Mouse (Mus musculus) erythroblast, adult 5-6 weeks (primary cell): ENCODE results near the gene Slc29a2. TPM values are rescaled to one million over a fixed set of nuclear protein-coding genes. Genes with fewer than 3 reads are reported as not detected.

Experiments used
- ATAC-seq: replicated peaks from 2 replicates; pipeline ENCODE4 v1.8.0; 2016; ENCODE audit warnings: moderate number of reproducible peaks, mild to moderate bottlenecking, moderate TSS enrichment, inconsistent platforms; ENCODE audit not compliant: poor library complexity, low FRiP score, severe bottlenecking
- total RNA-seq, 2 experiments: library from RNA; stranded (forward) in 1 of 2; stranded (reverse) in 1 of 2; fragments of 150-400 nt in 1 of 2; fragments of 200-764, 138-1000 nt in 1 of 2; gene quantifications; 2 replicates each; pipeline versions ENCODE4 v1.2.3 to v1.2.4; 2015 to 2017; ENCODE audit warnings: low replicate concordance in 2 of 2

Gene Slc29a2
- total RNA-seq, 2 experiments from 2014 or later = not detected

GRCm38 (mm10) chr19:5053909-5054308, 30.2 kb downstream of the Slc29a2 start:
- ATAC-seq = 0 out of 2 replicates have a peak, but pooled peaks have one; percentile 57

- ATAC-seq = 0 out of 2 replicates have a peak, but pooled peaks have one; percentile 34
Measured at GRCm38 (mm10) chr19:5056251-5056650, 32.6 kb downstream of the Slc29a2 start.

GRCm38 (mm10) chr19:5057876-5058775, 34.5 kb downstream of the Slc29a2 start:
- ATAC-seq = no peak

GRCm38 (mm10) chr19:5058801-5059771, 35.4 kb downstream of the Slc29a2 start:
- ATAC-seq = no peak

GRCm38 (mm10) chr19:5060365-5061330, 37.0 kb downstream of the Slc29a2 start:
- ATAC-seq = no peak

GRCm38 (mm10) chr19:5062041-5062440, 38.4 kb downstream of the Slc29a2 start:
- ATAC-seq = no peak

DNA sequence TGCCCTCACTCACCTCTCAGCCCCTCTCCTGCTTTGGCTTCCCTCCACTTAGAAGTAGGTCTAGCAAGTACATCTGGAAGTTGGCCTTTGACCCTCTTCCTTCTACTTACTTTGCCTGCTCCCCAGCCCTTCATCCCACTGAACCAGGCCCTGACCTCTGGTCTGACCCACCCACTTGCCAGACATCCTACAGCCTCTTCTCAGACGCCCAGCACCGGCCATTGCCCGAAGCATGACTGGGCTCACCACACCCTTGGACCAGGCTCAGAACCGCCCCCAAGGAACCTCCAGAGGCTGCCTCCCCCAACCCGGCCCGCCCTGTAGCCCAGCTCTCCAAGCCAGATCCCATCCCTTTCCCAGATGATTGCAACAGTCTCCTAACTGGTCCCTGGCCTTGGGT, 38.8 kb downstream of the Slc29a2 start:
- no peak for ATAC-seq

DNA sequence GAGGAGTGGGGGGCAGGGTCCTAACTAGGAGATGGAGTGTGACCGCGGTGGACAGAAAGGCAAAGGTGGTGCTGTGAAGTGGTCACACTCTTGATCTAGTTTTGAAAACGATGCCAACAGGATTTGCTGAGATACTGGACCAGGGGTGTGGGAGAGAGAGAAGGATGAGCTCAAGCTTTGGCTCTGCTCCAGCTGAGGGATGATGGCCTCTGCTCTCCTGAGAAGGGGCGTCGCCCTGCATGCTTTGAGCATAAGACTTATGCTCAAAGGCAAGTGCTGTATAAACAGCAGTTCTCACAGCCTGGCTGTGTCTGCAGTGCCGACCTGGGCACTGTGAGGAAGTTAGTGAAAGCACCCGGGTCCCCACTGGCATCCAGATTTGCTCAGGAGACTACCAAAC, 41.4 kb downstream of the Slc29a2 start:
- ATAC-seq = no peak

- ATAC-seq = peak; percentile 64
Measured at GRCm38 (mm10) chr19:5067040-5067799, 43.6 kb downstream of the Slc29a2 start.

DNA sequence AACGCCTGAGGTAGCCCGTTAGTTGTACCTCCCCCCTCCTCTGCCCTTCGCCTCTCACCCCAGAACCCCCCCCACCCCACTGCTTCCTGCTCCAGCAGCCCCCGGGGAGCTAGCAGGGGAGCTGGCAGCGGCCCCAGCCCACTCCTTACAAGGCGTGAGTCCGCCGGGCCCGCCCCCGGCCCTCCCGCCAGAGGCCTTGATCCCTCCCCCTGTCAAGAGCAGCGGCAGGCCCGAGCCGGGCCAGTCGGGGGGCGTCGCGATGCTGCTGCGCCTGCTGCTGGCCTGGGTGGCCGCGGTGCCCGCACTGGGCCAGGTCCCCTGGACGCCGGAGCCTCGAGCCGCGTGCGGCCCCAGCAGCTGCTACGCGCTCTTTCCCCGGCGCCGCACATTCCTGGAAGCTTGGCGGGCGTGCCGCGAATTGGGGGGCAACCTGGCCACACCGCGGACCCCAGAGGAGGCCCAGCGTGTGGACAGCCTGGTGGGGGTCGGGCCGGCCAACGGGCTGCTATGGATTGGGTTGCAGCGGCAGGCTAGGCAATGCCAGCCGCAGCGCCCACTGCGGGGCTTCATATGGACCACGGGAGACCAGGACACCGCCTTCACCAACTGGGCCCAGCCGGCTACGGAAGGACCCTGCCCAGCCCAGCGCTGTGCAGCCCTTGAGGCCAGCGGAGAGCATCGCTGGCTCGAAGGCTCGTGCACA, 44.4 kb downstream of the Slc29a2 start, which contains the start of gene Cd248:
Gene Cd248, plus strand, starts transcription at position 212 of the 703 bp plus-strand sequence.
- no peak for ATAC-seq

DNA sequence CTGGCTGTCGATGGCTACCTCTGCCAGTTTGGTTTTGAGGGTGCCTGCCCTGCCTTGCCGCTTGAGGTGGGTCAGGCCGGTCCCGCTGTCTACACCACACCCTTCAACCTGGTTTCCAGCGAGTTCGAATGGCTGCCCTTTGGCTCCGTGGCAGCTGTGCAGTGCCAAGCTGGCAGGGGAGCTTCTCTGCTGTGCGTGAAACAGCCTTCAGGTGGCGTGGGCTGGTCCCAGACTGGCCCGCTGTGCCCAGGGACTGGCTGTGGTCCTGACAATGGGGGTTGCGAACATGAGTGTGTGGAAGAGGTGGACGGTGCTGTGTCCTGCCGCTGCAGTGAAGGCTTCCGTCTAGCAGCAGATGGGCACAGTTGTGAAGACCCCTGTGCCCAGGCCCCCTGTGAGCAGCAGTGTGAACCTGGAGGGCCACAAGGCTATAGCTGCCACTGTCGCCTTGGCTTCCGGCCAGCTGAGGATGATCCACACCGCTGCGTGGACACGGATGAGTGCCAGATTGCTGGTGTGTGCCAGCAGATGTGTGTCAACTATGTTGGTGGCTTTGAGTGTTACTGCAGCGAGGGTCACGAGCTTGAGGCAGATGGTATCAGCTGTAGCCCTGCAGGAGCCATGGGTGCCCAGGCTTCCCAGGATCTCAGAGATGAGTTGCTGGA, 45.0 kb downstream of the Slc29a2 start:
- ATAC-seq = no peak

GRCm38 (mm10) chr19:5069486-5069885, 45.8 kb downstream of the Slc29a2 start:
- ATAC-seq = no peak

DNA sequence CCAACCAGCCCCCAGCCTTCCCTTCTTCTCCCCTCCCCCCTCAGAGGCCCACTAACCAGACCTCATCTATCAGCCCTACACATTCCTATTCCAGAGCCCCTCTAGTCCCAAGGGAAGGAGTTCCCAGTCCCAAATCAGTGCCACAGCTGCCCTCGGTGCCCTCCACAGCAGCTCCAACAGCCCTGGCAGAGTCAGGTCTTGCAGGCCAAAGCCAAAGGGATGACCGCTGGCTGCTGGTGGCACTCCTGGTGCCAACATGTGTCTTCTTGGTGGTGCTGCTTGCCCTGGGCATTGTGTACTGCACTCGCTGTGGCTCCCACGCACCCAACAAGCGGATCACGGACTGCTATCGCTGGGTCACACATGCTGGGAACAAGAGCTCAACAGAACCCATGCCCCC, 46.3 kb downstream of the Slc29a2 start:
- ATAC-seq = no peak

GRCm38 (mm10) chr19:5071077-5071476, 47.4 kb downstream of the Slc29a2 start:
- ATAC-seq = no peak

DNA sequence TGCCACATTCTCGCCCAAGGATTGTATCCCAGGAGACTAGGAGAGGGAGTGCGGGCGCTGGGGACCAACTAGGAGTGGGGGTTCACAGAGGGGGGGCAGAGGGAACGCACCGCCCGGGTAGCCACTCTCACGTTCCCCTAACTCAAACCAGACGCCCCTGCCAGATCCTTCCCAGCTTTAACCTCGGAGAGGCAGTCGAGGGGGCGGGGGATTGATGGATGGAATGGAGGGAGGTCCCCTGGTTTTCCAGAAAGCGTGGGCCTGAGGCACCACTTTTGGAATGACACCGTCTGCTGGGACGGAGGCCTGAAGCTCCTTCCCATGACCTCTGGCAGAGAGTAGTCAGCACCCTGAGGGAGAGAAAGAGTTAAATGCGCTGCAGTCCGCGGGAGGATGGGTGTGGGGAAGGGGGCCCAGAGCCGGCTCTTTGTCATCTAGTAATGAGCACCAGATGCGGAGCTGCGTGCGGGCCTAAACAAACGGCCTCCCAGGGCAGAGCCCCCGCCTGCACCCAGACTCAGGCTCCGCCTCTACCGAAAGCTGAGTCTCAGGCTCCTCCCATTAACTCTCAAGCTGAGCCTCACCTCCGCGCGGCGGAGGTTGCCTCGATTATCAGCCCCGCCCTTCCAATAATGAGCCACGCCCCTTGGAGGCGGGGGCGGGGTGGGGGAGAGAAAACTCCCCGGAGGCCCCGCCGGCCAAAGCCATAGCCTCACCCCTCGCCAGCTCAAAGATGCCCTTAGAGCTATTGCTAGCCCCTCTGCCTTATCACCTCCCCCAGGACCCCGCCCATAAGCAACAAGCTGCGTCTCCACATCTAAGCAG, 48.1 kb downstream of the Slc29a2 start:
- ATAC-seq = peak; percentile 74

GRCm38 (mm10) chr19:5072389-5073019, 48.8 kb downstream of the Slc29a2 start:
- ATAC-seq = 0 out of 2 replicates have a peak, but pooled peaks have one; percentile 13
